Mouse (Mus musculus): Measurements from ENCODE around the gene Asap2. TPM values are rescaled to one million over a fixed set of nuclear protein-coding genes. Genes with fewer than 3 reads are reported as not detected.
A peak's percentile ranks its signal among the peaks of the same experiment; 100 is the strongest.
"Not testable (repeated sequence)": the region's sequence is repeated elsewhere in the genome, so short reads cannot be mapped to it uniquely, and the experiment has no call there.

Asap2 gene
- total RNA-seq (2014; fragmentation: Nextera tagmentation) (4.5 and 5.4 TPM in 2 replicates), total RNA-seq (2017) (3.0 and 4.4 TPM in 2 replicates)

DNA sequence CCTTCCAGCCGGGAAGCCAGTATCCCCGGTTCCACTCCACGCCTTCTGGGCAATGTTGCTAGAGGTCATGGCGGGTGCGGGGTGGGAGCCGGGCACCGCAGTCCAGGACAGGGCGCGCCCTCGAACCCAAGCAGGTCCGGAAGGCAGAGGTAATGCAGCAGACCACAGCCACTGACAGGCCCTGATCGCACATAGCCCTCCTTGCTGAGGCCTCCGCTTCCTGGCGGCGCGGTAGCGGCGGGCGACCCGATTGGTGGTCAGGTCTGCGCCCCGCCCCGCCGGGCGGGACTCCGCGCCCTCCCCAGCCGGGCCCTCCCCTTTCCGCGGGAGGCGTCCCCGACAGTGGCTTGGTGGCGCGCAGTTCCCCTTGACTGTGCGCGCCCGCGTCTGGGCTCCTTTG lies at the start of gene Asap2:
Gene Asap2, plus strand, starts transcription at position 328 of the 400 bp plus-strand sequence.
- not testable (repeated sequence) for ATAC-seq (replicated peaks; ENCODE audit: low FRiP score, low TSS enrichment, poor library complexity, severe bottlenecking)

GRCm38 (mm10) chr12:20947051-20947997 lies 42.9 kb upstream of the Asap2 start:
- ATAC-seq (replicated peaks; ENCODE audit: low FRiP score, low TSS enrichment, poor library complexity, severe bottlenecking): not testable (repeated sequence)

- not testable (repeated sequence) for ATAC-seq (replicated peaks; ENCODE audit: low FRiP score, low TSS enrichment, poor library complexity, severe bottlenecking)
These were observed 320 bp downstream of the Asap2 start for GRCm38 (mm10) chr12:20990579-20990978.

DNA sequence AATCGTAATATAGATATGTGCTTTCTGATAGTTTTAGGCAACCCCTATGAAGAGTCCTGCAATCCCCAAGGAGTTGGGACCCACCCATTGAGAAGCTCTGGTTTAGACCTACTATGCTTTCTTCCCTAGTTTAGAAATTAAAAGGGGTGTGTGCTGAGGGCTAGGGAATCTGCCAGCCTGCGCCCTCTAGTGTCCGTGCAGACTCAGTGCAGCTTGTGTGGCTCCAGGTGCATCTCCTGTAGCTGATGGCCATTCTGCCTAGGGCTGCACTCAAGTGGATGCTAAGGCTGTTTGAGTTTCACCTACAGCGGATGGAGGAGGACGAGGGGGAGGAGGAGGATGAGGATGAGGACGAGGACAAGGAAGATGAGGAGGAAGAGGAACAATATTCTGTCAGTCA lies 40.6 kb downstream of the Asap2 start:
- ATAC-seq (replicated peaks; ENCODE audit: low FRiP score, low TSS enrichment, poor library complexity, severe bottlenecking): not testable (repeated sequence)

DNA sequence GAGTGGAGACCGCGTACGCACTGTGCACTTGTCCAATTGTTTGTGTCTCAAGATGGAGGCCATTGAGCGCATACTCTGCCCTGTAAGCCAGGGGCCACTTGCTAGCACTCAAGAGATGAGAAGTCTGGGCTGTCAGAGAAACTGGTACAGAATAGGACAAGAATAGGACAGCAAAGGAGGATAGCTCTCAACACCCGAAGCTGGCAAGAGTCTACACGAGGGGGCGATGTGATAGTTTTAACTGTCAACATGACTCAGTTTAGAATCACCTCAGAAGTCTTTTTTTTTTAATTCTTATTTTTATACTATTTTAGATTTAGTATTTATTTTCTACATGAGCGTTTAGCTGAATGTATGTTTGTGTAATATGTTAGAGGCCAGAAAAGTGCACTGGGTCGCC lies 56.5 kb downstream of the Asap2 start:
- not testable (repeated sequence) for ATAC-seq (replicated peaks; ENCODE audit: low FRiP score, low TSS enrichment, poor library complexity, severe bottlenecking)

DNA sequence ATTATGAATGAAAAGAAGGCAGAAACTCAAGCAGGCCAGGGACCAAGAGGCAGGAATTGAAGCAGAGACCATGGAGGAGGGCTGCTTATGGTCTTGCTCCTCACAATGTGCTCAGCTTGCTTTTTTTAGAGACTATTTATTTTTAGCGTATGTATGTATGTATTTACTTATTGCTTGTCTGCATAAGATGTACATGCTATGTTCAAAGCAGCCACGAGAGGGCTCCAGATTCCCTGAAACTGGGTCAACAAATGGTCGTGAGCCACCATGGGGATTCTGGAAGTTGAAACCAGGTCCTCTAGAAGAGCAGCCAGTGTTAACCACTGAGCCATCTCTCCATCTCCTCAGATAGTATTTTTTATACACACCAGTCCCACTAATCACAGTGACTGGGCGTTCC lies 85.5 kb downstream of the Asap2 start:
- ATAC-seq (replicated peaks; ENCODE audit: low FRiP score, low TSS enrichment, poor library complexity, severe bottlenecking): not testable (repeated sequence)

DNA sequence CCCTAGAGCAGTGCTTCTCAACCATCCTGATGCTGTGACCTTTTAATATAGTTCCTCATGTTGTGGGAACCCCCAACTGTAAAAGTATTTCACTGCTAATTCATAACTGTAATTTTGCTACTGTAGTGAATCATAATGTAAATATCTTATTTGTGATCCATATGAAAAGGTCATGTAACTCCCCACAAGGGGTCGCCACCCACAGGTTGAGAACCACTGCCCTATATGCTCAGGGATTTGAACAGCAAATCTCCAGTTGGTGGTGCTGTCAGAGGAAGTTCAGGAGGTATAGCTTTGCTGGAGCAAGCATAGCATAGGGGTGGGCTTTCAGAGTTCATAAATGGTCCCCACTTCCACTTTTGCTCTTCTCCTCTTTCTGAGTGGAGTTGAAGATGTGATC lies 99.9 kb downstream of the Asap2 start:
- ATAC-seq (replicated peaks; ENCODE audit: low FRiP score, low TSS enrichment, poor library complexity, severe bottlenecking): not testable (repeated sequence)

DNA sequence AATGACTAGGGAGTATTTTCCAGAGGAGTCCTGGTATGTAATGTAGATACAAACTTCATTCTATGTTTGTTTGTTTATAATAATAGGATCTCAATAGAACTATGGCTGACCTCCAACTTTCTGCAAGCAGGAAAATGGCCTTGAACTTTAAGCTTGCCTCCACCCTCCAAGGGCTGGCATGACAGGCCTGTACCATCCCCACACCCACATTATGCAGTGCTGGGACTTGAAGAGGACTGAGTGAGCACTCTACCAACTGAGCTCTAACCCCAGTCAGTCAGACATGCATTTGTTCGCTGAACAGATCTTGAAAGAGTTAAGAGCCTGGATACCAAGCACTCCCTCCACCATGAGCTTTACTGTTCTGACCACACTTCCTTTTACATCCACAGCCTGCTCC lies 102.2 kb downstream of the Asap2 start:
- not testable (repeated sequence) for ATAC-seq (replicated peaks; ENCODE audit: low FRiP score, low TSS enrichment, poor library complexity, severe bottlenecking)

DNA sequence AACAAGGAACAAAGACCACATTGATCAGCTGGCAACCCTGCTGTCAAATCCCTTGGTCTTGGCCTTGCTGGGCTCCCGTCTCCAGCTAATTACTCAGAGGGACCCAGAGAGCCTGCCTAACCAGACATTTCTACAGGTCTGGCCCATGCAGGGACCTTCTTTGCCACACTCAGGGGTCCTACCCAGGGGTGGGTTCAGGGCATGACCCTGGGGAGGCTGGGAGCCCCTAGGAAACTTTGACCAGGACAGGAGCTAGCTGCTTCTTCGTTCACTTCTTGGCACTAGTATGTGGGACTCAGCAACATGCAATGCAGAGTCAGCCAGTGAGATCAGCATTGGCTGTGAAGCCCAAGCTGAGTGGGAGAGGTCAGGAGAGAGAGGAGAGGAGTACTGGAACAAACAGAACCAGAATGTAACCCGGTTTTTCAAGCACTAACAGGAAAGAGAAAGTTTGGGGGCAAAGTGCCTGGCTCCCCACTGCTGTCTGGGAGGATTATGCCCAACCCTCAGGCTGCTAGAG lies 107.6 kb downstream of the Asap2 start:
- ATAC-seq (replicated peaks; ENCODE audit: low FRiP score, low TSS enrichment, poor library complexity, severe bottlenecking): not testable (repeated sequence)

GRCm38 (mm10) chr12:21111116-21111475 lies 120.8 kb downstream of the Asap2 start:
- ATAC-seq (replicated peaks; ENCODE audit: low FRiP score, low TSS enrichment, poor library complexity, severe bottlenecking): peak; percentile 54; the same call in 1 of the 2 replicates

DNA sequence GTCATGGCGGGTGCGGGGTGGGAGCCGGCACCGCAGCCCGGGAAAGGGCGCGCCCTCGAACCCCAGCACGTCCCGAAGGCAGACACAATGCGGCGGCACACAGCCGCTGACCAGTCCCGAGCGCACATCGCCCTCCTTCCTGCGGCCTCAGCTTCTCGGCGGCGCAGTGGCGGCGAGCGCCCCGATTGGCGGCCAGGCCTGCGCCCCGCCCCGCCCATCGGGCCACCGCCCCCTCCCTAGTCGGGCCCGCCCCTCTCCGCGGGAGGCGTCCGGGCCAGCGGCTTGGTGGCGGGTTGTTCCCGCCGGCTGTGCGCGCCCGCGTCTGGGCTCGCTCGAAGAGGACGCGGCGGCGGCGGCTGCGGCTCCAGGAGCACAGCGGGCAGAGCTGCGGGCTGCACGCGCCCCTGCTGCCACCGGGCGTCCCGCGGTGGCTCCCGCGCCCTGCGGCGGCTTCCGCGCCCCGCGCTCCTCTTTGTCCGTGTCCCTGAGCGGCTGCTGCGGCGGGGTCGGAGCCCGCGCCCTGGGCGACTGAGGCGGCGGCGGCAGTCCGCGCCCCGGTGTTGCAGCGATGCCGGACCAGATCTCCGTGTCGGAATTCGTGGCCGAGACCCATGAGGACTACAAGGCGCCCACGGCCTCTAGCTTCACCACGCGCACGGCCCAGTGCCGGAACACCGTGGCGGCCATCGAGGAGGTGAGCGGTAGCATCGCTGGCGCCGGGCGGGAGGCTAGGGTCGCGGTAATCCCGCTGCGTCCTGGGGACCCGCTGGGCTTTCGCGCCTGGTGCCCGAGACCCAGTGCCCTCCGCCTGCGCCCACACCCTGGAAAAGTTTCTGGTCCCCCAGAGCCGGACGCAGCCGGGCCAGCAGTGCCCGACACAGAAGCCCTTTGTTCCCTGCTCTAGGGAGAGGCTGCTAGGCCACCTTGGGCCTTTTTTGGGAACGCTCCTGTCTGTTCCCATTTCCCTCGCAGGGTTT lies 121.5 kb downstream of the Asap2 start:
- ATAC-seq (replicated peaks; ENCODE audit: low FRiP score, low TSS enrichment, poor library complexity, severe bottlenecking): peak; percentile 99

- ATAC-seq (replicated peaks; ENCODE audit: low FRiP score, low TSS enrichment, poor library complexity, severe bottlenecking): peak; percentile 85; the same call in 1 of the 2 replicates
These were observed 122.2 kb downstream of the Asap2 start for GRCm38 (mm10) chr12:21112453-21112857.

DNA sequence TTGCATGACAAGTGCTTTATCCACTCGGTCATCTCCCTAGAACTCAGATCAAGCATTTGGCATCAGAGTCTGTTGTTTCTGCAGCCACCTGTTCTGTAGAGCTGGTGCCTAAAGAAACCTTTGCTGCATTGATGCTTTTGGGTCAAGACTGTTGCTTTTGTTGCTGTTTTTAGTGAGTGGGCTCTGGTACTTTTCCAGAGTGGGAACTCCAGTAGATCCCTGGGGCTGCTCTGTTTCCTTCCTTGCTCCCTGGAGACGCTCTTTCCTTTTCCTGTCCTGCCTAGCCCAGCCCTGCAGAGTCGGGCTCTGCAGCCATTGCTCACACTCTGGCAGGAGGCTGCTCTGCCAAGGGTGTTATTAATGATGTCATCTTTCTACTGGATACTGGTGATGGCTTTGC lies 129.2 kb downstream of the Asap2 start:
- no peak for ATAC-seq (replicated peaks; ENCODE audit: low FRiP score, low TSS enrichment, poor library complexity, severe bottlenecking)

DNA sequence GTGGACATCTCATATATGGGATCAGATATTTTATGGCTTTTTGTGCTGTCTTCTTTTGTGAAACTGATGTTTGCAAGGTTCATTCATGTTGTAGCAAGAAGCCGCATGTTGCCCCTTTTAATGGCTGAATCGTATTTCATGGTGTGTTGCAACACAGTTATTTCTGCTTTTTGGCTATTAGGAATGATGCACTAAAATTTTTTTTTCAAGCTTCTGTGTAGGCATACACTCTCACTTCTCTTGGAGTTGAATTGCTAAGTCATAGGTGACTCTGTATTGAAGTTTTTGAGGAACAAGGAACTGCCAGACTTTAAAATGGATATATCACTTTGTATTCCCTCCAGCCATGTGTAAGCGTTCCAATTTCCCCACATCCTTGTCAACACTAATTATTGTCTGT lies 132.6 kb downstream of the Asap2 start:
- ATAC-seq (replicated peaks; ENCODE audit: low FRiP score, low TSS enrichment, poor library complexity, severe bottlenecking): no peak

- peak; percentile 53; the same call in 1 of the 2 replicates for ATAC-seq (replicated peaks; ENCODE audit: low FRiP score, low TSS enrichment, poor library complexity, severe bottlenecking)
These were observed 133.4 kb downstream of the Asap2 start for GRCm38 (mm10) chr12:21123647-21124046.

GRCm38 (mm10) chr12:21125675-21126470 lies 135.6 kb downstream of the Asap2 start:
- no peak for ATAC-seq (replicated peaks; ENCODE audit: low FRiP score, low TSS enrichment, poor library complexity, severe bottlenecking)

DNA sequence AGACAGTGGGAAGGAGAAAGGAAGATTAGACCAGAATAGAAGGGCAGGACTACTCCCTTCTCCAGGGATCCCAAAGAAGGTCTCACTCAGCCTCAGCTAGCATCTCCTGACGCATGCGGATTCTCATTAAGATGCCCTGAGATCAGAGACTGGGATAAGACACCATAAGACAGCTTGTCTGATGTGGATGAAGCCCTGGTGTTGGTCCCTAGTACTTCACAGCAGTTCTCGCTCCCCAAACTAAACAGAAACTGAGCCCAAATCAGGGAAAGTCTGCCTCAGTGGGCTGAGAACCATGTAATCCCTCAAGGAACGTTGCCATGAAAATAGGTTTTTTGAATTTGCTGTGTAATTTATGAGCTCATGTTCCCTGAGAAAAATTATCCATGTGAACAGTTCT lies 136.3 kb downstream of the Asap2 start:
- ATAC-seq (replicated peaks; ENCODE audit: low FRiP score, low TSS enrichment, poor library complexity, severe bottlenecking): no peak

DNA sequence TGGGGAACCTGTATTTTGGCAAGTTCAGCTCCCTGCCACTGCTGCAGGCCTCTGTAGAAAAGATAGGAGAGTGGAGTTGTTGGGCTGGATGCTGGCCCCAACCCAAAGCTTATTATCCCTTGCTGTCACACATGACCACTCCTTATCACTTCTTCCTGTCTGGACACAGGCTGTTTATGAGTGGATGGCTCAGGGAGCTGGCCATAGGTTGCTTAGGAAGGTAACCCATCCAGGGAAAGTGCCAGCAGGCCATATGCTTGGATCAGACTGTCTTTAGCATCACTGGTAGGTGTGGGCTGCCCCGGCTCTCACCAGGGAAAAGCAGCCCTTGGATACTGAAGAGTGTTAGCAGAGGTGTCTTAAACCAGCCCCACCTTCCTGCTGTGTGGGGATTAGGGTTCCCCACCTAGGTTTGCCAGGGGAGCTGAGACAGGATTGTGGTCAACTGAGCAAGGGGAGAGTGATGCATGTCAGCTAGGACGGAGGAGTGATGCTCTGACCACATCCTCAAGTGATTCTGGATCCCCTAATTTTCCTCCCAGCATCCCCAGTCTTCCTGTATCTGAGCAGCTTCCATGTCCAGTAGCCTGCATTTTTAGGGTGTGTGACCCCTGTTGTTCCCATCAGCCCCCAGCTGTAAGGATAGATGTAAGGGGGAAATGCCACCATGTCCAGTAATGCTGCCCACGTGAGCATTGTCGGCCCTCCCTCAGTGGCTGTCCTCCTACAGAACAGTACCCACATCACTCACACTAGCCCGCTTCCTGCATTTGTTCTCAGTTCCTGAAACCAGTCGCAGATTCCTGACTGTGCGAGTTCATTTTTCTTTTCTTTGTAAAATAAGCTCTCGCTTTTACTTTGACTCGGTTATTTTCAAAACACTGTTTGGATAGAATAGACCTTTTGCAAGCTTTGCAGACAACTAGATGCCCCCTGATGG lies 138.9 kb downstream of the Asap2 start:
- ATAC-seq (replicated peaks; ENCODE audit: low FRiP score, low TSS enrichment, poor library complexity, severe bottlenecking): peak; percentile 73
